Mouse (Mus musculus): ENCODE measurements at regions not wholly inside any gene's neighbourhood (a gene's known extent, or its start where the extent isn't known, plus 50 kb on each side); places are given as distances from the start of the nearest gene placed in this dataset.

GRCm38 (mm10) chr5:128550736-128551135 is 49.9 kb upstream of the Fzd10 start:
- 21% methylated on average over 3 of the region's 3 CpGs for WGBS
- H3K36me3 ChIP-seq (ENCODE audit: insufficient read depth, low read length): no peaks in the 10 kb centered on the region
- H3K27me3 ChIP-seq (ENCODE audit: insufficient read depth, low read length): peaks cover 14% of the 10 kb centered on the region; the same call in 1 of the 2 replicates
- ATAC-seq (ENCODE audit: low FRiP score, low TSS enrichment): no peak
- no peak overlapping the region for H3K27ac ChIP-seq (ENCODE audit: low read length)
- H3K9ac ChIP-seq (replicated peaks; ENCODE audit: low read length): no peak overlapping the region
- H3K9me3 ChIP-seq (ENCODE audit: low read length): no peaks in the 10 kb centered on the region
- H3K4me3 ChIP-seq (ENCODE audit: low read length): no peak overlapping the region
- peaks cover 19% of the 10 kb centered on the region for H3K4me1 ChIP-seq (ENCODE audit: insufficient read depth, low read length)
- no peak overlapping the region for H3K4me2 ChIP-seq (replicated peaks; ENCODE audit: low read depth, low read length)

GRCm38 (mm10) chr5:128549811-128550210 is 50.8 kb upstream of the Fzd10 start:
- Histone ChIP-seq H3K9me3 (ENCODE audit: low read length) (no peaks in the 10 kb centered on the region), H3K36me3 (ENCODE audit: insufficient read depth, low read length) (no peaks in the 10 kb centered on the region), H3K9ac (replicated peaks; ENCODE audit: low read length) (no peak overlapping the region), H3K4me2 (replicated peaks; ENCODE audit: low read depth, low read length) (no peak overlapping the region), H3K27ac (ENCODE audit: low read length) (no peak overlapping the region), H3K27me3 (ENCODE audit: insufficient read depth, low read length) (peaks cover 14% of the 10 kb centered on the region; the same call in 1 of the 2 replicates), H3K4me3 (ENCODE audit: low read length) (no peak overlapping the region), H3K4me1 (ENCODE audit: insufficient read depth, low read length) (peaks cover 19% of the 10 kb centered on the region)
- ATAC-seq (ENCODE audit: low FRiP score, low TSS enrichment): no peak
- WGBS: 84% methylated on average over 11 of the region's 11 CpGs

- ATAC-seq (ENCODE audit: low FRiP score, low TSS enrichment): peak; percentile 71
- Histone ChIP-seq H3K9me3 (ENCODE audit: low read length) (no peaks in the 10 kb centered on the region), H3K4me2 (replicated peaks; ENCODE audit: low read depth, low read length) (peak overlapping the region; percentile 44), H3K9ac (replicated peaks; ENCODE audit: low read length) (peak overlapping the region; percentile 39), H3K4me1 (ENCODE audit: insufficient read depth, low read length) (peaks cover 10% of the 10 kb centered on the region), H3K27me3 (ENCODE audit: insufficient read depth, low read length) (no peaks in the 10 kb centered on the region; the same call in 1 of the 2 replicates), H3K36me3 (ENCODE audit: insufficient read depth, low read length) (no peaks in the 10 kb centered on the region), H3K27ac (ENCODE audit: low read length) (no peak overlapping the region), H3K4me3 (ENCODE audit: low read length) (peak overlapping the region; percentile 15)
- WGBS: 7% methylated on average over 10 of the region's 10 CpGs
Observed at GRCm38 (mm10) chr5:128542049-128542448, 58.6 kb upstream of the Fzd10 start.

- Histone ChIP-seq H3K4me2 (replicated peaks; ENCODE audit: low read depth, low read length) (no peak overlapping the region), H3K4me1 (ENCODE audit: insufficient read depth, low read length) (peaks cover 19% of the 10 kb centered on the region), H3K4me3 (ENCODE audit: low read length) (no peak overlapping the region), H3K9ac (replicated peaks; ENCODE audit: low read length) (no peak overlapping the region), H3K27me3 (ENCODE audit: insufficient read depth, low read length) (no peaks in the 10 kb centered on the region; the same call in 1 of the 2 replicates), H3K27ac (ENCODE audit: low read length) (no peak overlapping the region), H3K9me3 (ENCODE audit: low read length) (no peaks in the 10 kb centered on the region), H3K36me3 (ENCODE audit: insufficient read depth, low read length) (no peaks in the 10 kb centered on the region)
- WGBS: 67% methylated on average over 5 of the region's 5 CpGs
- no peak for ATAC-seq (ENCODE audit: low FRiP score, low TSS enrichment)
Observed at GRCm38 (mm10) chr5:128538646-128539045, 62.0 kb upstream of the Fzd10 start.

GRCm38 (mm10) chr5:128537218-128537617 is 63.4 kb upstream of the Fzd10 start:
- Histone ChIP-seq H3K9me3 (ENCODE audit: low read length) (no peaks in the 10 kb centered on the region), H3K4me3 (ENCODE audit: low read length) (peak overlapping the region; percentile 21), H3K36me3 (ENCODE audit: insufficient read depth, low read length) (no peaks in the 10 kb centered on the region), H3K9ac (replicated peaks; ENCODE audit: low read length) (no peak overlapping the region), H3K4me1 (ENCODE audit: insufficient read depth, low read length) (peaks cover 18% of the 10 kb centered on the region), H3K4me2 (replicated peaks; ENCODE audit: low read depth, low read length) (peak overlapping the region; percentile 46), H3K27ac (ENCODE audit: low read length) (no peak overlapping the region), H3K27me3 (ENCODE audit: insufficient read depth, low read length) (no peaks in the 10 kb centered on the region; the same call in 1 of the 2 replicates)
- WGBS: 57% methylated on average over 12 of the region's 12 CpGs
- no peak for ATAC-seq (ENCODE audit: low FRiP score, low TSS enrichment)

- 6% methylated on average over 8 of the region's 8 CpGs for WGBS
- 0 out of 2 replicates have a peak, but pooled peaks have one; percentile 29 for ATAC-seq (ENCODE audit: low FRiP score, low TSS enrichment)
- H3K4me2 ChIP-seq (replicated peaks; ENCODE audit: low read depth, low read length): peak overlapping the region; percentile 46
- H3K4me3 ChIP-seq (ENCODE audit: low read length): peak overlapping the region; percentile 21; the same call in 1 of the 2 replicates
- H3K4me1 ChIP-seq (ENCODE audit: insufficient read depth, low read length): peaks cover 10% of the 10 kb centered on the region
- H3K27me3 ChIP-seq (ENCODE audit: insufficient read depth, low read length): no peaks in the 10 kb centered on the region; the same call in 1 of the 2 replicates
- H3K36me3 ChIP-seq (ENCODE audit: insufficient read depth, low read length): no peaks in the 10 kb centered on the region
- no peak overlapping the region for H3K9ac ChIP-seq (replicated peaks; ENCODE audit: low read length)
- H3K9me3 ChIP-seq (ENCODE audit: low read length): no peaks in the 10 kb centered on the region
- no peak overlapping the region for H3K27ac ChIP-seq (ENCODE audit: low read length)
Observed at GRCm38 (mm10) chr5:128536393-128536792, 64.3 kb upstream of the Fzd10 start.

GRCm38 (mm10) chr5:128527241-128527640 is 73.4 kb upstream of the Fzd10 start:
- H3K27ac ChIP-seq (ENCODE audit: low read length): no peak overlapping the region
- no peak overlapping the region for H3K9ac ChIP-seq (replicated peaks; ENCODE audit: low read length)
- WGBS: 38% methylated on average over 7 of the region's 9 CpGs
- H3K36me3 ChIP-seq (ENCODE audit: insufficient read depth, low read length): no peaks in the 10 kb centered on the region
- H3K4me3 ChIP-seq (ENCODE audit: low read length): no peak overlapping the region
- H3K9me3 ChIP-seq (ENCODE audit: low read length): no peaks in the 10 kb centered on the region
- no peak overlapping the region for H3K4me2 ChIP-seq (replicated peaks; ENCODE audit: low read depth, low read length)
- H3K27me3 ChIP-seq (ENCODE audit: insufficient read depth, low read length): no peaks in the 10 kb centered on the region
- peaks cover 6% of the 10 kb centered on the region for H3K4me1 ChIP-seq (ENCODE audit: insufficient read depth, low read length)
- ATAC-seq (ENCODE audit: low FRiP score, low TSS enrichment): no peak

- Histone ChIP-seq H3K9me3 (ENCODE audit: low read length) (no peaks in the 10 kb centered on the region), H3K27ac (ENCODE audit: low read length) (no peak overlapping the region), H3K9ac (replicated peaks; ENCODE audit: low read length) (no peak overlapping the region), H3K4me2 (replicated peaks; ENCODE audit: low read depth, low read length) (no peak overlapping the region), H3K4me1 (ENCODE audit: insufficient read depth, low read length) (peaks cover 6% of the 10 kb centered on the region), H3K36me3 (ENCODE audit: insufficient read depth, low read length) (no peaks in the 10 kb centered on the region), H3K4me3 (ENCODE audit: low read length) (no peak overlapping the region), H3K27me3 (ENCODE audit: insufficient read depth, low read length) (no peaks in the 10 kb centered on the region)
- WGBS: 65% methylated on average over 5 of the region's 5 CpGs
- no peak for ATAC-seq (ENCODE audit: low FRiP score, low TSS enrichment)
Observed at GRCm38 (mm10) chr5:128526432-128526831, 74.2 kb upstream of the Fzd10 start.

- Histone ChIP-seq H3K4me1 (ENCODE audit: insufficient read depth, low read length) (peaks cover 6% of the 10 kb centered on the region), H3K27me3 (ENCODE audit: insufficient read depth, low read length) (0 out of 2 replicates have a peak, but pooled peaks cover 5% of the 10 kb centered on the region), H3K4me3 (ENCODE audit: low read length) (no peak overlapping the region), H3K4me2 (replicated peaks; ENCODE audit: low read depth, low read length) (no peak overlapping the region), H3K9ac (replicated peaks; ENCODE audit: low read length) (no peak overlapping the region), H3K36me3 (ENCODE audit: insufficient read depth, low read length) (no peaks in the 10 kb centered on the region), H3K9me3 (ENCODE audit: low read length) (no peaks in the 10 kb centered on the region), H3K27ac (ENCODE audit: low read length) (no peak overlapping the region)
- 13% methylated on average over 26 of the region's 26 CpGs for WGBS
- ATAC-seq (ENCODE audit: low FRiP score, low TSS enrichment): peak; percentile 33; the same call in 1 of the 2 replicates
Observed at GRCm38 (mm10) chr5:128524377-128525280, 76.0 kb upstream of the Fzd10 start.

- H3K27ac ChIP-seq (ENCODE audit: low read length): no peak overlapping the region
- H3K27me3 ChIP-seq (ENCODE audit: insufficient read depth, low read length): 0 out of 2 replicates have a peak, but pooled peaks cover 6% of the 10 kb centered on the region
- 30% methylated on average over 5 of the region's 5 CpGs for WGBS
- ATAC-seq (ENCODE audit: low FRiP score, low TSS enrichment): 0 out of 2 replicates have a peak, but pooled peaks have one; percentile 8
- H3K4me1 ChIP-seq (ENCODE audit: insufficient read depth, low read length): peaks cover 6% of the 10 kb centered on the region
- no peaks in the 10 kb centered on the region for H3K9me3 ChIP-seq (ENCODE audit: low read length)
- no peak overlapping the region for H3K4me2 ChIP-seq (replicated peaks; ENCODE audit: low read depth, low read length)
- no peaks in the 10 kb centered on the region for H3K36me3 ChIP-seq (ENCODE audit: insufficient read depth, low read length)
- H3K9ac ChIP-seq (replicated peaks; ENCODE audit: low read length): no peak overlapping the region
- no peak overlapping the region for H3K4me3 ChIP-seq (ENCODE audit: low read length)
Observed at GRCm38 (mm10) chr5:128522667-128523066, 78.0 kb upstream of the Fzd10 start.

All from kidney, embryonic 16.5 days (tissue).